Mouse (Mus musculus): Measurements from ENCODE around the gene Ndufc2. TPM values are rescaled to one million over a fixed set of nuclear protein-coding genes. Genes with fewer than 3 reads are reported as not detected.

Gene Ndufc2
- 359 and 418 TPM in 2 replicates for polyA plus RNA-seq (2015; fragmentation: Nextera tagmentation; extraction: Ambion mirVana)

DNA sequence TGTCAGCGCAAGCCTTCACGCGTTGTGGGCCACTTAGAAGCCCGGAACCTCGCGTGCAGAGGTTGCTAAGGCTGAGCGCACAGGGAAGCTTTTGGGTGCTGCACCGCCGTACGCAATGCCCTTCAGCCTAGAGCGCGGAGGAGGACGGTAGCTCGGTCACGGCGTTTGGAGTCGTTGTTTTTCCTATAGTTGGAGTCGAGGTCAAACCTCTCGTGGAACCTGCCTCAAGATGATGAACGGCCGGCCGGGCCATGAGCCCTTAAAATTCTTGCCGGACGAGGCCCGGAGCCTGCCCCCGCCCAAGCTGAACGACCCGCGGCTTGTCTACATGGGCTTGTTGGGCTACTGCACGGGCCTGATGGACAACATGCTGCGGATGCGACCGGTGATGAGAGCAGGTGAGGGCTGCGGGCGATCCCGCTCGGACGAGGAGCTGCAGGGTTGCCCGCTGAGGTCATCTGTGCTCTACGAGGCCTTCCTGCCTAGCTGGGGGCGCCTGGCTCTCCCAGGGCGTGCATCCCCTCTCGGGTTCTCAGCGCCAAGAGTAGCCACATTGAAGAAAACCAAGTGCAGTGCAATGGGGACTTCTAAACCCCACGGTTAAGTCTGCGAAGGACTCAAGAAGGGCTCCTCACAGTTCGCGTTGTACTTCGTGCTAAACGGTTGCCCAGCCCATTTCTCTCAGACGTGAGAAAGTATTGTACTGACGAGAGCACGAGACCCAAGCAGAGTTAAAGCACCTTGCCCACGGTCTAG is at the start of gene Ndufc2:
Gene Ndufc2, plus strand, starts transcription at position 44 of the 756 bp plus-strand sequence.
- Histone ChIP-seq H3K36me3 (peaks cover 21% of the 10 kb centered on the region), H3K4me2 (peak within 1 kb of the TSS; percentile 71), H3K4me3 (replicated peaks) (peak within 1 kb of the TSS; percentile 69), H3K27me3 (no peaks in the 10 kb centered on the region), H3K27ac (peak within 1 kb of the TSS; percentile 92), H3K9ac (peak within 1 kb of the TSS; percentile 92), H3K9me3 (replicated peaks) (peaks cover 7% of the 10 kb centered on the region; the same call in 1 of the 2 replicates), H3K4me1 (peaks cover 20% of the 10 kb centered on the region)
- ATAC-seq (replicated peaks; ENCODE audit: low FRiP score), result peak; percentile 95
- WGBS, result under 1% methylated on average over 54 of the region's 54 CpGs

DNA sequence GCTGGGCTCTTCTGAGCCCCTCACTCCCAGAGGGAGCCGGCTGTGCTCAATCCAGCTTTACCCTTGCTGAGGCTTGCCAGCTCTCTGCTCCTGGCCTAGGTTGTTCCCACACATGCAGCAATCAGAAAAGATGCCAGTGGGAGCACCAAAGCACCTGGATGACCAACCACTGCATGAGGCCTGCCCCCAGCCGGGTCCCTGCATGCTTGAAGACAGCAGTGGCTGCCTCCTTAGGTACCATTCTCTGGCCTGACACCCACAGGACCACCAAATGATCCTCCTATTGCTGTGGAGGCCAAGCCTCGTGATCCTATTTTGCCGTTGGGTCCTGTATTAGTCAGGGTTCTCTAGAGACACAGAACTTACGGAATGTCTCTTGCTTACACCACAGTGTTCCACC is 48.9 kb upstream of the Ndufc2 start:
- no peak overlapping the region for H3K9ac ChIP-seq
- no peak for ATAC-seq (replicated peaks; ENCODE audit: low FRiP score)

DNA sequence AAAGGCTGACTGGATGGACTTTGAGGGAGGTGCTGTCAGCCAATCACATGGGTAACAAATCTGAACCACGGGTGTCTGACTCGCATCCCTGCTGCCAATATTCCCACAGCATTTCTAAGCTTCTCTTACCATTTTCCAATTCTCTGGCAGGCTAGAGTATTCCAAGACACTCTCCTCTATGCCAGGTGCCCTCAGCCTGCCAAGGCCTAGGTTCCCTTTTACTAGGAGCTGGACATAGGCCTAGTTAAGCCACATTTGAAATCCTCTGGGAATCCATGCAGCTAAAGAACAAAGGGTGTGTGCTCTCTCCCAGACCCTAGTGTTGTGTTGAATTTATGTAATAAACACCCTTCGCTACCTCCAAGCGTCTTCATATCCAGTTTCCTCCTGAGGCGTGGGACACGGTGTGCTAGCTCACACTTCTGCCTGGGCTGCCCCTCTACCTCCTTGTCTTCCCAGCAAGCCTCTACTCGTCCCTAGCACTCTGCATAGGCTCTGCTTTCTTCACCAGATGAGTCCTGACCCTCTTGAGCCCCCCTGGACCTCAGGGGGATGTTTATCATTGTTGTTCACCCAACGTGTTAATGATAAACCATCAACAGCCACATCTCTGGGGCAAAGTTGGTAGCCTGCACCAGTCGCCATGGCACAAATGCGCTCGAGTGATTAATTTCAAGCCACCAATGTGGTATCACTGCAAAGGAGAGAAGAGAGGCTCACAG is 47.9 kb upstream of the Ndufc2 start:
- no peaks in the 10 kb centered on the region for H3K27me3 ChIP-seq
- H3K4me2 ChIP-seq, result no peak overlapping the region
- no peaks in the 10 kb centered on the region for H3K4me1 ChIP-seq
- no peak for ATAC-seq (replicated peaks; ENCODE audit: low FRiP score)
- H3K27ac ChIP-seq, result no peak overlapping the region
- WGBS, result 81% methylated on average over 11 of the region's 11 CpGs
- no peak overlapping the region for H3K9ac ChIP-seq
- H3K36me3 ChIP-seq, result 0 out of 2 replicates have a peak, but pooled peaks cover 4% of the 10 kb centered on the region
- no peak overlapping the region for H3K4me3 ChIP-seq (replicated peaks)
- H3K9me3 ChIP-seq (replicated peaks), result no peaks in the 10 kb centered on the region

More for the DNA sequence above, 48.9 kb upstream of the Ndufc2 start:
- WGBS, result 88% methylated on average over 5 of the region's 5 CpGs
- H3K27me3 ChIP-seq, result no peaks in the 10 kb centered on the region
- no peaks in the 10 kb centered on the region for H3K4me1 ChIP-seq
- H3K27ac ChIP-seq, result no peak overlapping the region
- H3K4me2 ChIP-seq, result no peak overlapping the region
- H3K9me3 ChIP-seq (replicated peaks), result no peaks in the 10 kb centered on the region
- H3K4me3 ChIP-seq (replicated peaks), result no peak overlapping the region
- 0 out of 2 replicates have a peak, but pooled peaks cover 4% of the 10 kb centered on the region for H3K36me3 ChIP-seq

DNA sequence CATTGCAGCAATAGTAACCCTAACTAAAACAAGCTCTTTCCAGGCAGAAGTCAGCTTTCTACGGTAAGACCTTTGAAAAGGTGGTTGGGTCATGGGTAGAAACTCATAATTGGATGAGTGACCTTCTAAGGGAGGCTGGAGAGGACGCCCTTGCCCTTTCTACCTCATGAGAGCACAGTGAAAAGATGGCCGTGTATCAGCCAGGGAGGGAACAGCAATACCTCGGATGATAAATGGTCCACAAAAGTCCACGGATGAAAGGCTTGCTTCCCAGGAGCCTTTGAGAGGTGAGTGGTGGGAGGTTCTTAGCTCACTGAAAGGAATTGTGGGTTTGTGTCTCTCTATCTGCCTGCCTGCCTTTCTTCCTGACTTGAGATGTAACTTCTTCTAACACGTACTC is 46.4 kb upstream of the Ndufc2 start:
- Histone ChIP-seq H3K36me3 (0 out of 2 replicates have a peak, but pooled peaks cover 4% of the 10 kb centered on the region), H3K27me3 (no peaks in the 10 kb centered on the region), H3K9ac (no peak overlapping the region), H3K4me2 (no peak overlapping the region), H3K4me3 (replicated peaks) (no peak overlapping the region), H3K27ac (no peak overlapping the region), H3K9me3 (replicated peaks) (no peaks in the 10 kb centered on the region), H3K4me1 (no peaks in the 10 kb centered on the region)
- ATAC-seq (replicated peaks; ENCODE audit: low FRiP score), result no peak
- WGBS, result 88% methylated on average over 6 of the region's 6 CpGs

DNA sequence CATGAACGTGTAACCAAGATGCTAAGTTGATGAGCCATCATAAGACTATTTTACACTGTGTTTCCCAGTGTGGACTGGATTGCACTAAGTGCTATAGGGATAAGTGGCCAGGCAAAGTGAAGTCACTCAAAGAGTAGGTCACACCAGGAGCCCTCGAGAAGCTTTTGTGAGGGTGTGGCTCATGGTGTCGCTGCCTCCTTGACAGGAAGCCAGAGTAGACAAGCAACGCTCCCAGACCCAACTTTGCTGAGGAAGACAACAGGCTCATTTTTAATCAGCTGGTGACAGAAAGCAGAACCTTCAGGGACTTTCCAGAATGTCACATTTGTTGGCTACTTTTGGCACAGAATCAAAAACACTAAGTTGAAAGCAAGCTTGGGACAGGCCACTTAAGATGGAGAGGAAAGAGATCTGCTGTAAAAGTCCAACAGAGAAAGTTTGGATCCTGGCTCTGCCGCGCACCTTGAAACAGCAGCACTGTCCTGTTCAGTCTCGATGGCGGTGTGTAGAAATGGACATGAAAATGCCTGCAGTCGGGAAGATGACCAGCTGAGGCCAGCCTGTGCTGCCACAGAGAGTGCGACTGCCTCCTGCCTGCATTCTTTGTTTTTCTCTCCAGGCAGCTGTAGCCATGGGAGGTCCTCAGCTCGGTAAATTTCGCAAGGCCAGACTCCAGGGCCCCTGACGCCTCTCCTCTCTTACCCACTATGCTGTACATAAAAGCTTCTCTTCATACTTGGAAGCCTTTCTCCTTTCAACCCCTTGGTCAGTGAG is 44.5 kb upstream of the Ndufc2 start:
- Histone ChIP-seq H3K27ac (0 out of 2 replicates have a peak overlapping the region, but pooled peaks have one; percentile 7), H3K27me3 (no peaks in the 10 kb centered on the region), H3K9me3 (replicated peaks) (no peaks in the 10 kb centered on the region), H3K4me2 (no peak overlapping the region), H3K9ac (no peak overlapping the region), H3K4me3 (replicated peaks) (no peak overlapping the region), H3K4me1 (no peaks in the 10 kb centered on the region), H3K36me3 (no peaks in the 10 kb centered on the region)
- ATAC-seq (replicated peaks; ENCODE audit: low FRiP score), result no peak
- 47% methylated on average over 13 of the region's 13 CpGs for WGBS

DNA sequence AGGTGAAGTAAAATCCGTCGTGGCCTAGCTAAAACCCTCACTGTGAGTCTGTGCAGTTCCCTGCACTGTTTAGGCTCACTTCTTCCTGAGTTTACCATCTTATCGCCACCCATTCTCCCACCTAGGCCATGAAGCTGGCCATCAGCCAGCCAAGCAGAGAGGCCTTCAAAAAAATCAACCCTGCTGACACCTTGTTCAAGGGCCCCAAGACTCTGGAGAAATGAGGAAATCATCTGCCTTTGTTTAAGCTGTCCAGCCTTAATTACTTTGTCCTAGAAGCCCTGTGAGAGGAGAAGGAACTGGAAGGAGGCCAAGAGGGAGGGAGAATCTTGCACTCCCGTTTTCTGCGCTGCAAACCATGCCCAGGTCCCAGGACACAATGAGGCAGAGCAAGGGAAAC is 43.5 kb upstream of the Ndufc2 start:
- Histone ChIP-seq H3K4me3 (replicated peaks) (no peak overlapping the region), H3K36me3 (no peaks in the 10 kb centered on the region), H3K9ac (no peak overlapping the region), H3K9me3 (replicated peaks) (no peaks in the 10 kb centered on the region), H3K4me2 (no peak overlapping the region), H3K27ac (no peak overlapping the region), H3K27me3 (no peaks in the 10 kb centered on the region), H3K4me1 (no peaks in the 10 kb centered on the region)
- 82% methylated on average over 5 of the region's 5 CpGs for WGBS
- no peak for ATAC-seq (replicated peaks; ENCODE audit: low FRiP score)

DNA sequence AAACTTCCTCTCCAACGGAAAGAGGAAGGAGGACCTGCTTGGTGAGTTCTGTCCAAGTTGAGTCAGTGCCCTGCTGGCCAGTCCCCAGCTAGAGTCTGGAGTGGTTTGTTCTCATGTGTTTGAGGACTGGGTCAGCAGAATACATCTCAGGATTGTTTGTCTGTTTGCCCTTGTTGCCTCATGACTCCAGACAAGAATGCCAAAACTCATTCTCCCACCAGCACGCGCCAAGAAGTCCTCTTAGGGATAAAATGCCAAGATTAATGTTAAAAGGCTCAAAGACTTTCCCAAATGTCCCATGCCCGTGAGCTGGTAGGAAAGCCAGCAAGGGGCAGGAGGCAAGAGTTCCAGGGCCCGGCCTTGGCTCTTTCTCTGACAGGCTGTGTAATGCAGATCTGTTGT is 42.9 kb upstream of the Ndufc2 start:
- 81% methylated on average over 5 of the region's 5 CpGs for WGBS
- H3K4me1 ChIP-seq, result no peaks in the 10 kb centered on the region
- no peak overlapping the region for H3K4me2 ChIP-seq
- no peaks in the 10 kb centered on the region for H3K9me3 ChIP-seq (replicated peaks)
- no peak overlapping the region for H3K4me3 ChIP-seq (replicated peaks)
- H3K9ac ChIP-seq, result no peak overlapping the region
- H3K27ac ChIP-seq, result no peak overlapping the region
- H3K27me3 ChIP-seq, result no peaks in the 10 kb centered on the region
- no peak for ATAC-seq (replicated peaks; ENCODE audit: low FRiP score)
- no peaks in the 10 kb centered on the region for H3K36me3 ChIP-seq

DNA sequence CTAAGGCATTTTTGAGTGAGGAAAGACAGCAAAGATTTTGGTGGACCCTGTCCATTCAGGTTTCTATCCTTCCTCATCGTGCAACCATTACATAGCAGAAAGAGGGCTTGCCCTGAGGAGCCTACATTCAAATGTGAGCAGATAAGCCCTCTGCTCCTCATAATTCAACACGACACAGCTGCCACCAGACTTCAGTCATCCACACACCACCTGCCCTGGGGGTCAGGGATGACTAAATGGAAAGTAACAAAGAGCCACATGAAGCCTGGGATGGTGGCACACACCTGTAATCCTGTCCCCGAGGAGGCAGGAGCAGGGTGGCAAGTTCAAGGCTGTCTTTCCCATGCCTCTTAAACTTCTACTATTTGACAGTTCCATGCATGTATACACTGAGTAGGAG is 42.0 kb upstream of the Ndufc2 start:
- Histone ChIP-seq H3K27me3 (no peaks in the 10 kb centered on the region), H3K27ac (no peak overlapping the region), H3K4me2 (no peak overlapping the region), H3K4me1 (no peaks in the 10 kb centered on the region), H3K4me3 (replicated peaks) (no peak overlapping the region), H3K9me3 (replicated peaks) (no peaks in the 10 kb centered on the region), H3K36me3 (no peaks in the 10 kb centered on the region), H3K9ac (no peak overlapping the region)
- no peak for ATAC-seq (replicated peaks; ENCODE audit: low FRiP score)
- WGBS, result 77% methylated on average over 3 of the region's 3 CpGs

DNA sequence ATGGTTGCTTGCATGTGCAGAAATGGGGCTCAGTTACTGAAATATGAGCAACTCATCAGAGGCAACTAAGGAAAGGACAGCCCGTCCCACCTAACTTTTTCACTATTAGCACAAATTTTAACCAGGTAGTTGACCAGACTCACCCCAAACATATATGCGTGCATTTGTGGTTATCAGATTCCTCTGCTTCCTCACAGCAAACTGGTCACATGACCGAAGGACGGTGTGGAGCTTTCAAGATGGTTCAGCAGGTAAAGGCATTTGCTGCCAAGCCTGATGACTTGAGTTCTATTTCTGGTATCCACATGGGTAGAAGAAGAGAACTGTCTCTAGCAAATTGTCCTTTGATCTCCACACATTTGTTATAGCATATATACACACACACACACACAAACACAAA is 41.5 kb upstream of the Ndufc2 start:
- Histone ChIP-seq H3K27me3 (no peaks in the 10 kb centered on the region), H3K4me1 (no peaks in the 10 kb centered on the region), H3K27ac (no peak overlapping the region), H3K4me3 (replicated peaks) (no peak overlapping the region), H3K36me3 (no peaks in the 10 kb centered on the region), H3K9me3 (replicated peaks) (no peaks in the 10 kb centered on the region), H3K9ac (no peak overlapping the region), H3K4me2 (no peak overlapping the region)
- ATAC-seq (replicated peaks; ENCODE audit: low FRiP score), result no peak
- WGBS, result 85% methylated on average over 4 of the region's 4 CpGs

DNA sequence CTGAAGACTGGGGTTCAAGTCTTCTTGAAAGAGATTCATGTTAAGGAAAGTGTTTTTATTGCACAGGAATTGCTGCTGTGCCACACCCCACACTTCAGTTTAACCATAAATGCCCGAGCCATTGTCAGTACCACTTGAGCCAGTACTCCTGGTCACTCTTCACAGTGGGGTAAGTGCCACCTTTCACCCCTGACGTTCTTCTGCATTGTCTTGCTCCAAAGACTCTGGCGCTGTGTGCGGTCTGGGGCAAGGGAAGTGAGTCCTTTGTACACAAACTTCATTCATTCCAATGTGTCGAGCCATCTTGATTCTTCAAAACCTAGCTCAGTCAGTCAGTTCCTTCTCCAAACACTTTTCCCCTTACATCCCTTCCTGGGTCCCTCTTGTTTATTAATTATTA is 39.6 kb upstream of the Ndufc2 start:
- Histone ChIP-seq H3K4me2 (no peak overlapping the region), H3K4me1 (no peaks in the 10 kb centered on the region), H3K27me3 (no peaks in the 10 kb centered on the region), H3K4me3 (replicated peaks) (no peak overlapping the region), H3K36me3 (no peaks in the 10 kb centered on the region), H3K9ac (no peak overlapping the region), H3K9me3 (replicated peaks) (no peaks in the 10 kb centered on the region), H3K27ac (no peak overlapping the region)
- no peak for ATAC-seq (replicated peaks; ENCODE audit: low FRiP score)
- 67% methylated on average over 5 of the region's 5 CpGs for WGBS

DNA sequence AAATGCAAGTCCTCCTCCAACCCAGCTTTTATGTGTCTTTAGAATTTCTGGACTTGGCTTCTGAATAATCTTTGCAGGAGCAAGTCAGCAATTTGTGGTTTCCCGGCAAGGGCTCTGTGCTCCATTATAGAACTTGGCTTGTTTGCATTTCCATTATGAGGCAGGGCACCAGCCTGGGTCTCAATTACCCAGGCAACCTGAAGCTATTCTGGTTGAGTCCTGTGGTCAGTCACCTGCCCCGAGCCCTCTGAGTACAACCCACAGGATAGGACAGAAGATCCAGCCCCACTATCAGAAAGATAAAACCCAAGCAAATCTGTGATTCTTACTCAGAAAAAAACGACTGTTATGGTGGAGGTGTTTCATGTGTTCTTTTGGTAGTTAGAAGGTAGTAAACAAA is 38.8 kb upstream of the Ndufc2 start:
- Histone ChIP-seq H3K9me3 (replicated peaks) (no peaks in the 10 kb centered on the region), H3K27ac (no peak overlapping the region)

DNA sequence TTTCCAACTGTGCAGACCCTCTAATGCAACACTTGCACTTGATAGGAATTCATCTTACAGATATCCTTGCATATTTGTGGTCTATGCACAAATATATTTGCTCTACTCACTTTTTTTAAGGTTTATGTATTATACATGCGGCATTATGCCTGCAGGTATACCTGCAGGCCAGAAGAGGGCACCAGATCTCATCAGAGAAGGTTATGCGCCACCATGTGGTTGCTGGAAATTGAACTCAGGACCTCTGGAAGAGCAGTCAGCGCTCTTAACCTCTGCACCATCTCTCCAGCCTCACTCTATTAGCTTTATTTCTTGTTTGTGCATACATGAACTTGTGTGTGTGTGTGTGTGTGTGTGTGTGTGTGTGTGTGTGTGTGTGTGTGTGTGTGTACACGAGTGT is 38.3 kb upstream of the Ndufc2 start:
- Histone ChIP-seq H3K27me3 (no peaks in the 10 kb centered on the region), H3K27ac (no peak overlapping the region), H3K4me1 (no peaks in the 10 kb centered on the region), H3K4me2 (no peak overlapping the region), H3K36me3 (no peaks in the 10 kb centered on the region), H3K9me3 (replicated peaks) (no peaks in the 10 kb centered on the region), H3K4me3 (replicated peaks) (no peak overlapping the region), H3K9ac (no peak overlapping the region)
- ATAC-seq (replicated peaks; ENCODE audit: low FRiP score), result no peak
- 23% methylated on average over 4 of the region's 4 CpGs for WGBS

More for the DNA sequence above, 38.8 kb upstream of the Ndufc2 start:
- H3K27me3 ChIP-seq, result no peaks in the 10 kb centered on the region
- H3K36me3 ChIP-seq, result no peaks in the 10 kb centered on the region
- no peak overlapping the region for H3K4me2 ChIP-seq
- no peak overlapping the region for H3K4me3 ChIP-seq (replicated peaks)
- no peak overlapping the region for H3K9ac ChIP-seq
- ATAC-seq (replicated peaks; ENCODE audit: low FRiP score), result no peak
- WGBS, result 66% methylated on average over 3 of the region's 3 CpGs
- no peaks in the 10 kb centered on the region for H3K4me1 ChIP-seq

Measured in kidney, embryonic 15.5 days (tissue).